Comparison of ENCODE assay signal across 8 mouse cellular contexts in the genomic region with DNA sequence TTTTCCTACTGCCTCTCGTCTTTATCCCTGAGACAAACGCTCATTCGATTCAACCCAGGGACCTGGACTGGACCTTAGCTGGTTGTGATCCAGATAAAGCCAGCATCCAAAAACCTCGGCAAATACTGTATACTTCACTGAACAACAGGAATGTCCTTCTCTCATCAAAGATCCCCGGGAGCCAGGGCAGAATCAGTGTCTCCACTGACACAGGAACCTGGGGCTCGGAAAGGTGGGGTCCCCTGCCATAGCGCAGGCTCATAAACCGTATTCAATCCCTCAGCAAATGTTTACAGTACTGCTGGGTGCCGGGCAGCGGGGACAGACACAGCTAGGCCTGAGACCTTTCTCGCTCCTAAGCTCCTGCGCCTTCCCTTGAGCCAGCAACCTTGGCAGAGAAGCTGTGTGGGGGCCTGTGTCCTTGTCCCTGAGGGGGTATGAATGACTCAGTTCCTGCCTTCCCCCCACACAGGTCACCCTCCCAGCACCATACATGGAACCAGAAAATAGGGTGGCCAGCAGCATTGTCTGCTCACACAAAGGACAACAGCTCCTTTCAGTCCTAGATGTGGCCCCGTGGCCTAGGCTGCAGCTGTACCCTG. TPM values are rescaled to one million over a fixed set of nuclear protein-coding genes. Genes with fewer than 3 reads are reported as not detected.
A peak's percentile ranks its signal among the peaks of the same experiment; 100 is the strongest.
DNase-seq lines count a peak whose midpoint lies in the region; ATAC-seq and TF ChIP-seq lines count a peak whose summit lies in the region.

No protein-coding gene starts in this region.

- peak; percentile 64 for DNase-seq in layer of hippocampus, adult 11-12 months (ENCODE audit: low spot score)
- DNase-seq in layer of hippocampus, postnatal 25 days (ENCODE audit: extremely low spot score in 1 of 2, low spot score in 1 of 2), result no peak
- DNase-seq in adrenal gland, postnatal 14 days, result peak; percentile 86
- DNase-seq in hindbrain, embryonic 11.5 days (ENCODE audit: low spot score), result peak; percentile 37
- no peak for DNase-seq in frontal cortex, postnatal 36 days (ENCODE audit: low spot score in 2 of 2)
- DNase-seq in thymus, adult 2 months, result no peak

- no peak overlapping the region for H3K4me3 ChIP-seq in hindbrain, embryonic 11.5 days (ENCODE audit: low read depth, low read length)
- no peak overlapping the region for H3K4me3 ChIP-seq in midbrain, embryonic 13.5 days (replicated peaks)
- H3K4me3 ChIP-seq in thymus, adult 2 months (ENCODE audit: control insufficient read depth, insufficient read depth, low read length), result no peak overlapping the region

- no peaks in the 10 kb centered on the region for H3K36me3 ChIP-seq in hindbrain, embryonic 11.5 days (ENCODE audit: control insufficient read depth, insufficient read depth, low read length)
- H3K36me3 ChIP-seq in midbrain, embryonic 13.5 days, result peaks cover 21% of the 10 kb centered on the region
- H3K36me3 ChIP-seq in thymus, adult 2 months (ENCODE audit: control insufficient read depth, insufficient read depth, low read length), result peaks cover 25% of the 10 kb centered on the region

- H3K27me3 ChIP-seq in hindbrain, embryonic 11.5 days (ENCODE audit: control insufficient read depth, insufficient read depth, low read length), result no peaks in the 10 kb centered on the region
- no peaks in the 10 kb centered on the region for H3K27me3 ChIP-seq in midbrain, embryonic 13.5 days
- H3K27me3 ChIP-seq in thymus, adult 2 months (ENCODE audit: control insufficient read depth, insufficient read depth, low read length), result no peaks in the 10 kb centered on the region

- 56% methylated on average over 13 of the region's 13 CpGs for WGBS in hindbrain, embryonic 11.5 days
- 25% methylated on average over 13 of the region's 13 CpGs for WGBS in midbrain, embryonic 13.5 days
- WGBS in thymus, adult 2 months, result 94% methylated on average over 13 of the region's 13 CpGs

- peak overlapping the region; percentile 67; the same call in 1 of the 2 replicates for H3K27ac ChIP-seq in hindbrain, embryonic 11.5 days (ENCODE audit: low read depth, low read length)
- H3K27ac ChIP-seq in midbrain, embryonic 13.5 days, result peak overlapping the region; percentile 15; the same call in 1 of the 2 replicates
- no peak overlapping the region for H3K27ac ChIP-seq in thymus, adult 2 months (ENCODE audit: control insufficient read depth, insufficient read depth, low read length)

- no peak for TF ChIP-seq CTCF in thymus, adult 2 months (IDR thresholded peaks at IDR 0.05; ENCODE audit: borderline replicate concordance, control insufficient read depth, extremely low read depth, insufficient read depth, low read length, poor library complexity)

- TF ChIP-seq POLR2A in thymus, adult 2 months (IDR thresholded peaks at IDR 0.05; ENCODE audit: control insufficient read depth, extremely low read depth, insufficient read depth, low read length, poor library complexity), result no peak

- H3K9me3 ChIP-seq in hindbrain, embryonic 11.5 days (ENCODE audit: control insufficient read depth, low read length), result no peaks in the 10 kb centered on the region
- no peaks in the 10 kb centered on the region for H3K9me3 ChIP-seq in midbrain, embryonic 13.5 days

- peak overlapping the region; percentile 47 for H3K9ac ChIP-seq in hindbrain, embryonic 11.5 days (ENCODE audit: low read depth, low read length)
- peak overlapping the region; percentile 24; the same call in 1 of the 2 replicates for H3K9ac ChIP-seq in midbrain, embryonic 13.5 days (replicated peaks)

- no peak overlapping the region for H3K4me2 ChIP-seq in hindbrain, embryonic 11.5 days (replicated peaks; ENCODE audit: low read depth, low read length)
- H3K4me2 ChIP-seq in midbrain, embryonic 13.5 days (replicated peaks), result no peak overlapping the region

- H3K4me1 ChIP-seq in hindbrain, embryonic 11.5 days (replicated peaks; ENCODE audit: control insufficient read depth, insufficient read depth, low read length), result peaks cover 10% of the 10 kb centered on the region
- peaks cover 20% of the 10 kb centered on the region for H3K4me1 ChIP-seq in midbrain, embryonic 13.5 days (replicated peaks)
- H3K4me1 ChIP-seq in thymus, adult 2 months (replicated peaks; ENCODE audit: control insufficient read depth, insufficient read depth, low read length), result no peaks in the 10 kb centered on the region

- no peak for ATAC-seq in hindbrain, embryonic 11.5 days (ENCODE audit: low FRiP score)
- ATAC-seq in midbrain, embryonic 13.5 days, result peak; percentile 30; the same call in 1 of the 2 replicates
- ATAC-seq in erythroblast, adult 5-6 weeks (replicated peaks; ENCODE audit: low FRiP score, poor library complexity, severe bottlenecking), result no peak

RNA-seq across cellular contexts. Expression of gene Rps6ka1, which starts 23.1 kb away (rescaled TPM):
- 10 to 100 TPM; 11.4 to 12.7 TPM for total RNA-seq in layer of hippocampus, postnatal 25 days (2021)
- 17.9 and 19.9 TPM in 2 replicates for total RNA-seq in adrenal gland, postnatal 14 days (2021)
- 27.9 and 28.7 TPM in 2 replicates for polyA plus RNA-seq in hindbrain, embryonic 11.5 days (2014; fragmentation: Nextera tagmentation; extraction: Ambion mirVana)
- polyA plus RNA-seq in midbrain, embryonic 13.5 days (2015; fragmentation: Nextera tagmentation; extraction: Ambion mirVana), result 19.0 and 19.2 TPM in 2 replicates
- total RNA-seq in erythroblast, adult 5-6 weeks (2015; ENCODE audit: low replicate concordance), result 40.0 and 40.1 TPM in 2 replicates
- 67.2 and 89.1 TPM in 2 replicates for total RNA-seq in erythroblast, adult 5-6 weeks (2017; ENCODE audit: low replicate concordance)
- 79.3 and 84.0 TPM in 2 replicates for polyA plus RNA-seq in thymus, adult 2 months (2012; rRNA removed)

Comparison
In these comparisons a context has a peak if more than half of its experiments do, and no peak if none do; other contexts are left out.
1. DNase-seq: peak in layer of hippocampus, adult 11-12 months (single experiment), adrenal gland, postnatal 14 days (single experiment) and hindbrain, embryonic 11.5 days (single experiment); none in layer of hippocampus, postnatal 25 days (0 of 2), frontal cortex, postnatal 36 days (0 of 2) and thymus, adult 2 months (single experiment).